Mouse (Mus musculus): ENCODE results near the gene B4galt7. TPM values are rescaled to one million over a fixed set of nuclear protein-coding genes. Genes with fewer than 3 reads are reported as not detected.
A peak's percentile ranks its signal among the peaks of the same experiment; 100 is the strongest.
"Not testable (repeated sequence)": the region's sequence is repeated elsewhere in the genome, so short reads cannot be mapped to it uniquely, and the experiment has no call there.

The B4galt7 gene
- polyA plus RNA-seq, 1 experiment from 2014 or later: 14.3 TPM

GRCm38 (mm10) chr13:55607624-55608006, 7.9 kb downstream of the B4galt7 start:
- Histone ChIP-seq H3K27ac (ENCODE audit: low read depth, low read length) (no peak overlapping the region), H3K4me3 (ENCODE audit: low read depth, low read length) (no peak overlapping the region), H3K4me1 (replicated peaks; ENCODE audit: control insufficient read depth, insufficient read depth, low read length) (no peaks in the 10 kb centered on the region), H3K27me3 (replicated peaks; ENCODE audit: control insufficient read depth, insufficient read depth, low read length) (no peaks in the 10 kb centered on the region), H3K9me3 (ENCODE audit: control insufficient read depth) (no peaks in the 10 kb centered on the region), H3K4me2 (replicated peaks; ENCODE audit: low read depth) (no peak overlapping the region), H3K9ac (ENCODE audit: low read depth, low read length) (no peak overlapping the region), H3K36me3 (ENCODE audit: control insufficient read depth, insufficient read depth) (peaks cover 53% of the 10 kb centered on the region)
- WGBS: 93% methylated on average over 2 of the region's 2 CpGs
- ATAC-seq: no peak
- no peak for TF ChIP-seq CTCF (IDR thresholded peaks at IDR 0.05; ENCODE audit: low read depth)

- Histone ChIP-seq H3K9me3 (ENCODE audit: control insufficient read depth) (no peaks in the 10 kb centered on the region), H3K27me3 (replicated peaks; ENCODE audit: control insufficient read depth, insufficient read depth, low read length) (no peaks in the 10 kb centered on the region), H3K36me3 (ENCODE audit: control insufficient read depth, insufficient read depth) (peaks cover 35% of the 10 kb centered on the region), H3K4me1 (replicated peaks; ENCODE audit: control insufficient read depth, insufficient read depth, low read length) (no peaks in the 10 kb centered on the region), H3K9ac (ENCODE audit: low read depth, low read length) (no peak overlapping the region), H3K4me2 (replicated peaks; ENCODE audit: low read depth) (no peak overlapping the region), H3K4me3 (ENCODE audit: low read depth, low read length) (no peak overlapping the region), H3K27ac (ENCODE audit: low read depth, low read length) (no peak overlapping the region)
- 90% methylated on average over 7 of the region's 7 CpGs for WGBS
- no peak for ATAC-seq
- TF ChIP-seq CTCF (IDR thresholded peaks at IDR 0.05; ENCODE audit: low read depth): no peak
These were observed 12.3 kb downstream of the B4galt7 start for GRCm38 (mm10) chr13:55611996-55612395.

GRCm38 (mm10) chr13:55613471-55613870, 13.8 kb downstream of the B4galt7 start:
- H3K27ac ChIP-seq (ENCODE audit: low read depth, low read length): no peak overlapping the region
- 35% methylated on average over 5 of the region's 5 CpGs for WGBS
- TF ChIP-seq CTCF (IDR thresholded peaks at IDR 0.05; ENCODE audit: low read depth): no peak
- H3K27me3 ChIP-seq (replicated peaks; ENCODE audit: control insufficient read depth, insufficient read depth, low read length): no peaks in the 10 kb centered on the region
- no peaks in the 10 kb centered on the region for H3K4me1 ChIP-seq (replicated peaks; ENCODE audit: control insufficient read depth, insufficient read depth, low read length)
- H3K4me2 ChIP-seq (replicated peaks; ENCODE audit: low read depth): no peak overlapping the region
- H3K9ac ChIP-seq (ENCODE audit: low read depth, low read length): no peak overlapping the region
- no peak overlapping the region for H3K4me3 ChIP-seq (ENCODE audit: low read depth, low read length)
- no peaks in the 10 kb centered on the region for H3K9me3 ChIP-seq (ENCODE audit: control insufficient read depth)
- H3K36me3 ChIP-seq (ENCODE audit: control insufficient read depth, insufficient read depth): peaks cover 22% of the 10 kb centered on the region
- ATAC-seq: peak; percentile 25; the same call in 1 of the 2 replicates

GRCm38 (mm10) chr13:55619328-55619727, 19.6 kb downstream of the B4galt7 start:
- TF ChIP-seq CTCF (IDR thresholded peaks at IDR 0.05; ENCODE audit: low read depth): no peak
- no peaks in the 10 kb centered on the region for H3K27me3 ChIP-seq (replicated peaks; ENCODE audit: control insufficient read depth, insufficient read depth, low read length)
- H3K4me3 ChIP-seq (ENCODE audit: low read depth, low read length): no peak overlapping the region
- no peak overlapping the region for H3K4me2 ChIP-seq (replicated peaks; ENCODE audit: low read depth)
- H3K36me3 ChIP-seq (ENCODE audit: control insufficient read depth, insufficient read depth): no peaks in the 10 kb centered on the region
- no peak overlapping the region for H3K27ac ChIP-seq (ENCODE audit: low read depth, low read length)
- H3K9ac ChIP-seq (ENCODE audit: low read depth, low read length): no peak overlapping the region
- no peaks in the 10 kb centered on the region for H3K4me1 ChIP-seq (replicated peaks; ENCODE audit: control insufficient read depth, insufficient read depth, low read length)
- no peaks in the 10 kb centered on the region for H3K9me3 ChIP-seq (ENCODE audit: control insufficient read depth)
- 76% methylated on average over 4 of the region's 4 CpGs for WGBS
- no peak for ATAC-seq

- no peak for TF ChIP-seq CTCF (IDR thresholded peaks at IDR 0.05; ENCODE audit: low read depth)
- no peak overlapping the region for H3K4me2 ChIP-seq (replicated peaks; ENCODE audit: low read depth)
- WGBS: 83% methylated on average over 2 of the region's 2 CpGs
- H3K27ac ChIP-seq (ENCODE audit: low read depth, low read length): no peak overlapping the region
- H3K9me3 ChIP-seq (ENCODE audit: control insufficient read depth): no peaks in the 10 kb centered on the region
- H3K27me3 ChIP-seq (replicated peaks; ENCODE audit: control insufficient read depth, insufficient read depth, low read length): no peaks in the 10 kb centered on the region
- no peak overlapping the region for H3K9ac ChIP-seq (ENCODE audit: low read depth, low read length)
- H3K4me1 ChIP-seq (replicated peaks; ENCODE audit: control insufficient read depth, insufficient read depth, low read length): no peaks in the 10 kb centered on the region
- 0 out of 2 replicates have a peak, but pooled peaks cover 5% of the 10 kb centered on the region for H3K36me3 ChIP-seq (ENCODE audit: control insufficient read depth, insufficient read depth)
- no peak overlapping the region for H3K4me3 ChIP-seq (ENCODE audit: low read depth, low read length)
- no peak for ATAC-seq
These were observed 20.6 kb downstream of the B4galt7 start for GRCm38 (mm10) chr13:55620275-55620674.

- Histone ChIP-seq H3K4me3 (ENCODE audit: low read depth, low read length) (peak overlapping the region; percentile 88), H3K36me3 (ENCODE audit: control insufficient read depth, insufficient read depth) (peaks cover 14% of the 10 kb centered on the region; the same call in 1 of the 2 replicates), H3K9ac (ENCODE audit: low read depth, low read length) (peak overlapping the region; percentile 84), H3K27ac (ENCODE audit: low read depth, low read length) (peak overlapping the region; percentile 58; the same call in 1 of the 2 replicates), H3K4me2 (replicated peaks; ENCODE audit: low read depth) (peak overlapping the region; percentile 80)
- ATAC-seq; H3K27me3 ChIP-seq (replicated peaks; ENCODE audit: control insufficient read depth, insufficient read depth, low read length); H3K4me1 ChIP-seq (replicated peaks; ENCODE audit: control insufficient read depth, insufficient read depth, low read length); H3K9me3 ChIP-seq (ENCODE audit: control insufficient read depth): not testable (repeated sequence)
- WGBS: 13% methylated on average over 20 of the region's 20 CpGs
These were observed 22.5 kb downstream of the B4galt7 start for GRCm38 (mm10) chr13:55622156-55622648.
